Mouse (Mus musculus) small intestine, adult 2 months (tissue): ENCODE measurements around the gene Cdca7. TPM values are rescaled to one million over a fixed set of nuclear protein-coding genes. Genes with fewer than 3 reads are reported as not detected.
A peak's percentile ranks its signal among the peaks of the same experiment; 100 is the strongest.

Source experiments
- H3K27ac ChIP-seq: fragments of 200-500 bp; 2 replicates; pipeline ENCODE4 v1.5.1; 2012; ENCODE audit warnings: low read depth, low read length, control low read depth, inconsistent platforms; ENCODE audit not compliant: insufficient read depth
- H3K27me3 ChIP-seq: fragments of 200-500 bp; 2 replicates; pipeline ENCODE4 v1.6.1; 2012; ENCODE audit warnings: mild to moderate bottlenecking, moderate library complexity, low read length, inconsistent platforms; ENCODE audit not compliant: control insufficient read depth, insufficient read depth
- H3K36me3 ChIP-seq: fragments of 200-500 bp; 2 replicates; pipeline ENCODE4 v1.6.1; 2012; ENCODE audit warnings: mild to moderate bottlenecking, low read length, control low read depth, inconsistent platforms; ENCODE audit not compliant: control insufficient read depth, insufficient read depth
- H3K4me1 ChIP-seq: fragments of 200-500 bp; 2 replicates; pipeline ENCODE4 v1.6.1; 2012; ENCODE audit warnings: low read length, inconsistent platforms, mixed read lengths; ENCODE audit not compliant: control insufficient read depth, insufficient read depth, insufficient read length
- H3K4me3 ChIP-seq: fragments of 200-500 bp; 2 replicates; pipeline ENCODE4 v1.5.1; 2012; ENCODE audit warnings: low read depth, mild to moderate bottlenecking, control low read depth, inconsistent platforms, low read length, moderate library complexity
- CTCF ChIP-seq: fragments of 200-500 bp; IDR thresholded peaks from 2 replicates; pipeline ENCODE4 v1.5.1; 2012; ENCODE audit warnings: low read depth, mild to moderate bottlenecking, control low read depth, inconsistent platforms, low read length, moderate library complexity, mixed read lengths; ENCODE audit not compliant: insufficient replicate concordance, insufficient read length; ENCODE audit errors: extremely low read depth
- POLR2A ChIP-seq: fragments of 200-500 bp; IDR thresholded peaks from 2 replicates; pipeline ENCODE4 v1.6.1; 2012; ENCODE audit warnings: low read depth, mild to moderate bottlenecking, control low read depth, inconsistent platforms, low read length, moderate library complexity
- WGBS: fragments of 180-500 bp; shearing (Covaris S2); methylation state at CpG from one replicate; pipeline ENCODE4 v1.1.7; 2018; 5-methylcytosine and 5-hydroxymethylcytosine counted together
- polyA plus RNA-seq: library from polyadenylated mRNA; depleted of rRNA; stranded (reverse); fragments of >200 nt; gene quantifications from 2 replicates; pipeline ENCODE4 v1.2.3, GENCODE M21; 2012

Cdca7 gene
- polyA plus RNA-seq, 1 experiment: 11.5 TPM

GRCm38 (mm10) chr2:72507855-72508635 is 32.1 kb downstream of the Cdca7 start:
- H3K36me3 ChIP-seq: no peaks in the 10 kb centered on the region
- no peaks in the 10 kb centered on the region for H3K4me1 ChIP-seq
- no peaks in the 10 kb centered on the region for H3K27me3 ChIP-seq
- H3K4me3 ChIP-seq: no peak overlapping the region
- TF ChIP-seq POLR2A: no peak
- no peak overlapping the region for H3K27ac ChIP-seq
- WGBS: 60% methylated on average over 18 of the region's 18 CpGs

- no peak overlapping the region for H3K27ac ChIP-seq
- 80% methylated on average over 8 of the region's 8 CpGs for WGBS
- TF ChIP-seq CTCF (no peak), POLR2A (no peak)
- H3K4me3 ChIP-seq: no peak overlapping the region
- H3K27me3 ChIP-seq: no peaks in the 10 kb centered on the region
- no peaks in the 10 kb centered on the region for H3K4me1 ChIP-seq
- H3K36me3 ChIP-seq: no peaks in the 10 kb centered on the region
These were observed 32.9 kb downstream of the Cdca7 start for GRCm38 (mm10) chr2:72508891-72509290.

DNA sequence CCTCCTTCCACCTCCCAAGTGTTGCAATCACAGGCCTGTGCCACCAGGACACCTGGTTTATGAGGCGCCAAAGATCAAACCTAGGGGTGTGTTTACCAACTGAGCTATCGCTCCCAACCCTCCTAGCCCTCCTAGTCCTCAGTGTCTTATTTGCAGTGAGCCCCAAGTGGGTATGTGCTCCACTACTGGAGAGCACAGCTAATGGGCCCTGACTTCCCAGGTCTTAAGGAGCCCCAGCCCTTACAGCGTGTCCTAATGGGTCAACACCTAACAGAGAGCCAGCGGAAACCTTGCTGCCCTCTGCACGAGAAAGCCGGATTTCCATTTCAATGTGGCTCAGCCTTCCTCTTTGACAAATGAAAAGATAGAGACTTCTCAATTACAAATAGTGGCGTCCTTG is 39.6 kb downstream of the Cdca7 start:
- no peak overlapping the region for H3K4me3 ChIP-seq
- no peak overlapping the region for H3K27ac ChIP-seq
- H3K36me3 ChIP-seq: no peaks in the 10 kb centered on the region
- no peaks in the 10 kb centered on the region for H3K27me3 ChIP-seq
- peaks cover 2% of the 10 kb centered on the region; the same call in 1 of the 2 replicates for H3K4me1 ChIP-seq
- WGBS: 36% methylated on average over 7 of the region's 7 CpGs
- TF ChIP-seq CTCF (no peak), POLR2A (no peak)

GRCm38 (mm10) chr2:72515971-72516719 is 40.2 kb downstream of the Cdca7 start:
- TF ChIP-seq POLR2A (no peak), CTCF (peak; percentile 87)
- H3K4me3 ChIP-seq: no peak overlapping the region
- H3K36me3 ChIP-seq: no peaks in the 10 kb centered on the region
- WGBS: 16% methylated on average over 17 of the region's 17 CpGs
- no peaks in the 10 kb centered on the region for H3K27me3 ChIP-seq
- H3K4me1 ChIP-seq: peaks cover 2% of the 10 kb centered on the region; the same call in 1 of the 2 replicates
- no peak overlapping the region for H3K27ac ChIP-seq

DNA sequence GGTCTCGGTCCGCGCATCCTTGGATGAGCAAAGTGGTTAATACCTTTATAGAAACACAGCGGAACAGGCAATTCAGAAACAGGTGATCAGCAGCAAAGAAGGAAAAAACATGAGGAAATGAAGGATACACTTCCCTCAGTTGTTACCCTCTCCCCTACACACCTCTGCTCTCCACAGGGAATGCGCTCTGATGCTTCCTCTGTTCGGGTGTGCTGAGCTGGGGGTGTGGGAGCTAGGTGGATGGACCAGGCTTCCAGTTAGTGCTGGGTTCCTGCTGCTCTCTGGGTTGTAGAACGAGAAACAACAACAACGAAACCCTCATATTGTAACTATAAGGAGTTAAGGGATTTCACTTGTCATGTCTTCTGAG is 40.7 kb downstream of the Cdca7 start:
- WGBS: 34% methylated on average over 8 of the region's 8 CpGs
- TF ChIP-seq CTCF: no peak
- no peak for TF ChIP-seq POLR2A
- Histone ChIP-seq H3K4me3 (no peak overlapping the region), H3K36me3 (no peaks in the 10 kb centered on the region), H3K27ac (no peak overlapping the region), H3K4me1 (peaks cover 2% of the 10 kb centered on the region; the same call in 1 of the 2 replicates), H3K27me3 (no peaks in the 10 kb centered on the region)

DNA sequence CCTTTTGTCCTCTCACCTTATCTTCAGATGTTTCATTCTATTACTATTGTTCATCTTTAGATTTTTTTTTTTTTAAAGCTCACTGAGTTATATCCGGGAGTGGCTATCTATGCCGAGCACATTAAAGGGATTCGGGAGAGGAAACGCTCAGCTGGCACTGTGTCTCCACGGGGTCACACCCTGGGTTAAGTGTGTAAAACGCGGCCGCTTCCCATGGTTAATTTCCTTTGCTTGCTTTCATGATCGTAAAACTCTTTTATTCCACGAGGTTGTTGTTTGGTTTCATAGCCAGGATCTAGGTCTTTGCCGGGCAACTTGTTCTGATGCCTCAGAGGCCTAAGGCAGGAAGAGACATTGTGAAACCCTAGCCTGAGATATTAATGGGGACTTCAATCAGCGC is 48.1 kb downstream of the Cdca7 start:
- H3K36me3 ChIP-seq: no peaks in the 10 kb centered on the region
- H3K4me1 ChIP-seq: peaks cover 2% of the 10 kb centered on the region; the same call in 1 of the 2 replicates
- WGBS: 32% methylated on average over 12 of the region's 12 CpGs
- TF ChIP-seq POLR2A (no peak), CTCF (no peak)
- no peaks in the 10 kb centered on the region for H3K27me3 ChIP-seq
- H3K4me3 ChIP-seq: no peak overlapping the region
- no peak overlapping the region for H3K27ac ChIP-seq

- 91% methylated on average over 3 of the region's 3 CpGs for WGBS
- TF ChIP-seq POLR2A (no peak), CTCF (no peak)
- Histone ChIP-seq H3K4me3 (no peak overlapping the region), H3K27ac (no peak overlapping the region), H3K4me1 (peaks cover 2% of the 10 kb centered on the region; the same call in 1 of the 2 replicates), H3K27me3 (no peaks in the 10 kb centered on the region), H3K36me3 (no peaks in the 10 kb centered on the region)
These were observed 49.6 kb downstream of the Cdca7 start for GRCm38 (mm10) chr2:72525556-72525955.
